Mouse (Mus musculus): ENCODE data around the gene Ptpn1.

- TF ChIP-seq POLR2A (IDR thresholded peaks at IDR 0.05; ENCODE audit: extremely low read depth, insufficient read depth, low read length) (no peak), CTCF (IDR thresholded peaks at IDR 0.05; ENCODE audit: extremely low read depth, insufficient read depth, low read length) (no peak)
These were observed 32.5 kb downstream of the Ptpn1 start for GRCm38 (mm10) chr2:167964320-167964719.

All from cortical plate, adult 2 months (tissue).